Mouse (Mus musculus): ENCODE measurements around the gene Tcirg1. TPM values are rescaled to one million over a fixed set of nuclear protein-coding genes. Genes with fewer than 3 reads are reported as not detected.

The Tcirg1 gene
- total RNA-seq (2021): 1 to 10 TPM; 8.9 to 9.8 TPM

- peak; percentile 78 for DNase-seq (ENCODE audit: low spot score)
- intact Hi-C loops (cut with DNase I): no loop called here
Observed at GRCm38 (mm10) chr19:3906795-3907786, at the start of gene Tcirg1. Gene Tcirg1 (minus strand): TSS chr19:3907133.

- intact Hi-C loops (cut with DNase I): no loop called here
- DNase-seq (ENCODE audit: low spot score): no peak
Observed at GRCm38 (mm10) chr19:3955804-3956203, 48.9 kb upstream of the Tcirg1 start.

- intact Hi-C loops (cut with DNase I): no loop called here
- DNase-seq (ENCODE audit: low spot score): no peak
Observed at GRCm38 (mm10) chr19:3955033-3955432, 48.1 kb upstream of the Tcirg1 start.

- intact Hi-C loops (cut with DNase I): no loop called here
- no peak for DNase-seq (ENCODE audit: low spot score)
Observed at GRCm38 (mm10) chr19:3952099-3952498, 45.2 kb upstream of the Tcirg1 start.

- intact Hi-C loops (cut with DNase I): no loop called here
- no peak for DNase-seq (ENCODE audit: low spot score)
Observed at GRCm38 (mm10) chr19:3951461-3951860, 44.5 kb upstream of the Tcirg1 start.

GRCm38 (mm10) chr19:3950331-3950730 lies 43.4 kb upstream of the Tcirg1 start:
- intact Hi-C loops (cut with DNase I): no loop called here
- no peak for DNase-seq (ENCODE audit: low spot score)

GRCm38 (mm10) chr19:3948546-3948945 lies 41.6 kb upstream of the Tcirg1 start:
- intact Hi-C loops (cut with DNase I): no loop called here
- DNase-seq (ENCODE audit: low spot score): no peak

GRCm38 (mm10) chr19:3947813-3948212 lies 40.9 kb upstream of the Tcirg1 start:
- intact Hi-C loops (cut with DNase I): loop anchor here (2.0 kb wide), 1 partner anchor 33 kb away; no protein-coding TSS in a partner anchor

GRCm38 (mm10) chr19:3946715-3947114 lies 39.8 kb upstream of the Tcirg1 start:
- intact Hi-C loops (cut with DNase I): loop anchor here (1.0 to 2.0 kb wide), 2 partner anchors 34 to 66 kb away; partner anchors contain the start of gene Ndufv1
- no peak for DNase-seq (ENCODE audit: low spot score)

More at GRCm38 (mm10) chr19:3947813-3948212, 40.9 kb upstream of the Tcirg1 start:
- DNase-seq (ENCODE audit: low spot score): no peak

GRCm38 (mm10) chr19:3945872-3946564 lies 39.1 kb upstream of the Tcirg1 start:
- DNase-seq (ENCODE audit: low spot score): no peak

GRCm38 (mm10) chr19:3942986-3943735 lies 36.2 kb upstream of the Tcirg1 start:
- no peak for DNase-seq (ENCODE audit: low spot score)
- intact Hi-C loops (cut with DNase I): loop anchor here (5.0 kb wide), 1 partner anchor 166 kb away; no protein-coding TSS in a partner anchor

More at GRCm38 (mm10) chr19:3945872-3946564, 39.1 kb upstream of the Tcirg1 start:
- intact Hi-C loops (cut with DNase I): loop anchor here (1.0 to 2.0 kb wide), 2 partner anchors 35 to 66 kb away; partner anchors contain the start of gene Ndufv1

- intact Hi-C loops (cut with DNase I): loop anchor here (5.0 kb wide), 1 partner anchor 165 kb away; no protein-coding TSS in a partner anchor
- DNase-seq (ENCODE audit: low spot score): no peak
Observed at GRCm38 (mm10) chr19:3942315-3942714, 35.4 kb upstream of the Tcirg1 start.

GRCm38 (mm10) chr19:3935896-3936850 lies 29.2 kb upstream of the Tcirg1 start:
- peak; percentile 54 for DNase-seq (ENCODE audit: low spot score)
- intact Hi-C loops (cut with DNase I): no loop called here

GRCm38 (mm10) chr19:3935032-3935895 lies 28.3 kb upstream of the Tcirg1 start, which contains the start of gene Unc93b1:
Gene Unc93b1 (plus strand): TSS chr19:3935186.
- intact Hi-C loops (cut with DNase I): no loop called here
- peak; percentile 69 for DNase-seq (ENCODE audit: low spot score)

GRCm38 (mm10) chr19:3931716-3932115 lies 24.8 kb upstream of the Tcirg1 start:
- no peak for DNase-seq (ENCODE audit: low spot score)
- intact Hi-C loops (cut with DNase I): no loop called here

GRCm38 (mm10) chr19:3930262-3931057 lies 23.5 kb upstream of the Tcirg1 start:
- intact Hi-C loops (cut with DNase I): no loop called here
- no peak for DNase-seq (ENCODE audit: low spot score)
